Mouse (Mus musculus) myocyte (in vitro differentiated cells): ENCODE measurements at regions not wholly inside any gene's neighbourhood (a gene's known extent, or its start where the extent isn't known, plus 50 kb on each side); places are given as distances from the start of the nearest gene placed in this dataset.

Experiments
- CEBPB ChIP-seq: IDR thresholded peaks from 2 replicates; pipeline ENCODE4 v1.6.1; 2011; ENCODE audit warnings: mild to moderate bottlenecking, moderate library complexity; ENCODE audit not compliant: poor library complexity, insufficient read depth, severe bottlenecking
- E2F4 ChIP-seq: IDR thresholded peaks from one replicate; pipeline ENCODE4 v1.6.1; 2011; ENCODE audit warnings: mild to moderate bottlenecking, control low read depth, moderate library complexity; ENCODE audit not compliant: insufficient read depth
- MAX ChIP-seq: IDR thresholded peaks from one replicate; pipeline ENCODE4 v1.6.1; 2011; ENCODE audit warnings: low read depth, mild to moderate bottlenecking, control low read depth
- MYOD1 ChIP-seq, 3 experiments: IDR thresholded peaks; one replicate each; pipeline ENCODE4 v1.6.1; 2011; ENCODE audit warnings: control low read depth in 2 of 3, low read depth in 2 of 3, mild to moderate bottlenecking in 2 of 3, moderate library complexity in 1 of 3; ENCODE audit not compliant: insufficient read length in 2 of 3, control insufficient read depth in 1 of 3
- MYOG ChIP-seq, 3 experiments: IDR thresholded peaks; one replicate each; pipeline ENCODE4 v1.6.1; 2011; ENCODE audit warnings: control low read depth in 2 of 3, low read depth in 2 of 3, mild to moderate bottlenecking in 2 of 3; ENCODE audit not compliant: insufficient read length in 2 of 3, control insufficient read depth in 1 of 3, insufficient read depth in 1 of 3
- POLR2A ChIP-seq: IDR thresholded peaks from one replicate; pipeline ENCODE4 v1.6.1; 2011; ENCODE audit warnings: low read depth, mild to moderate bottlenecking, control low read depth, moderate library complexity; ENCODE audit not compliant: insufficient read length
- POLR2AphosphoS2 ChIP-seq: IDR thresholded peaks from one replicate; pipeline ENCODE4 v1.6.1; 2011; ENCODE audit warnings: low read depth, control low read depth; ENCODE audit not compliant: insufficient read length
- SRF ChIP-seq: IDR thresholded peaks from one replicate; pipeline ENCODE4 v1.6.1; 2011; ENCODE audit warnings: low read depth; ENCODE audit not compliant: control insufficient read depth, insufficient read length
- TCF12 ChIP-seq: IDR thresholded peaks from one replicate; pipeline ENCODE4 v1.6.1; 2011; ENCODE audit warnings: mild to moderate bottlenecking, control low read depth; ENCODE audit not compliant: poor library complexity, insufficient read depth, severe bottlenecking
- TCF3 ChIP-seq: IDR thresholded peaks from one replicate; pipeline ENCODE4 v1.6.1; 2011; ENCODE audit warnings: low read depth, control low read depth; ENCODE audit not compliant: insufficient read length
- USF1 ChIP-seq: IDR thresholded peaks from one replicate; pipeline ENCODE4 v1.6.1; 2011; ENCODE audit warnings: low read depth, mild to moderate bottlenecking, control low read depth, moderate library complexity

GRCm38 (mm10) chr8:7799221-7799620, 861.8 kb downstream of the Efnb2 start:
- TF ChIP-seq E2F4 (no peak), USF1 (no peak), POLR2A (no peak), POLR2AphosphoS2 (no peak), CEBPB (no peak), TCF12 (no peak), MYOD1 (IDR thresholded peaks at IDR 0.05; ENCODE audit: control insufficient read depth in 1 of 3, insufficient read length in 2 of 3, low read depth in 2 of 3) (no peak), MAX (no peak), TCF3 (no peak), MYOG (IDR thresholded peaks at IDR 0.05; ENCODE audit: control insufficient read depth in 1 of 3, insufficient read depth in 1 of 3, insufficient read length in 2 of 3, low read depth in 2 of 3) (no peak), SRF (no peak)
